Mouse (Mus musculus) forebrain, embryonic 13.5 days (tissue): ENCODE data around the gene Mettl24. TPM values are rescaled to one million over a fixed set of nuclear protein-coding genes. Genes with fewer than 3 reads are reported as not detected.
"Not testable (repeated sequence)": the region's sequence is repeated elsewhere in the genome, so short reads cannot be mapped to it uniquely, and the experiment has no call there.

Source experiments
- ATAC-seq: fragments of 200-750 bp; cut with Nextera tagmentation; 2 replicates; pipeline ENCODE4 v1.8.0; 2017
- H3K27ac ChIP-seq: fragments of 300-500 bp; sonication (generic); 2 replicates; pipeline ENCODE4 v1.5.1; 2015; ENCODE audit warnings: inconsistent platforms, mild to moderate bottlenecking, moderate library complexity
- H3K27me3 ChIP-seq: fragments of 300-500 bp; sonication (generic); 2 replicates; pipeline ENCODE4 v1.6.1; 2015; ENCODE audit warnings: mild to moderate bottlenecking, inconsistent platforms
- H3K36me3 ChIP-seq: fragments of 300-500 bp; sonication (generic); 2 replicates; pipeline ENCODE4 v1.6.1; 2015; ENCODE audit warnings: mild to moderate bottlenecking, inconsistent platforms; ENCODE audit not compliant: poor library complexity, severe bottlenecking
- H3K4me1 ChIP-seq: fragments of 300-500 bp; sonication (generic); 2 replicates; pipeline ENCODE4 v1.6.1; 2015; ENCODE audit warnings: inconsistent platforms
- H3K4me2 ChIP-seq: fragments of 300-500 bp; sonication (generic); 2 replicates; pipeline ENCODE4 v1.6.1; 2015; ENCODE audit warnings: inconsistent platforms, mild to moderate bottlenecking, moderate library complexity
- H3K4me3 ChIP-seq: fragments of 300-500 bp; sonication (generic); 2 replicates; pipeline ENCODE4 v1.5.1; 2015; ENCODE audit warnings: mild to moderate bottlenecking, inconsistent platforms
- H3K9ac ChIP-seq: fragments of 300-500 bp; sonication (generic); 2 replicates; pipeline ENCODE4 v1.6.1; 2015; ENCODE audit warnings: mild to moderate bottlenecking, inconsistent platforms
- H3K9me3 ChIP-seq: fragments of 300-500 bp; sonication (generic); replicated peaks from 2 replicates; pipeline ENCODE4 v1.6.1; 2016; ENCODE audit warnings: inconsistent platforms
- WGBS: fragments of 180-500 bp; shearing (Covaris S2); methylation state at CpG from one replicate; pipeline ENCODE4 v1.1.7; 2015; 5-methylcytosine and 5-hydroxymethylcytosine counted together
- polyA plus RNA-seq: library from polyadenylated mRNA; unstranded; fragments of >200 nt; fragmentation: Nextera tagmentation; extraction: Ambion mirVana; gene quantifications from 2 replicates; pipeline ENCODE4 v1.2.1, GENCODE M21; 2015

Gene Mettl24
- polyA plus RNA-seq, 1 experiment from 2014 or later: 0.21 TPM

DNA sequence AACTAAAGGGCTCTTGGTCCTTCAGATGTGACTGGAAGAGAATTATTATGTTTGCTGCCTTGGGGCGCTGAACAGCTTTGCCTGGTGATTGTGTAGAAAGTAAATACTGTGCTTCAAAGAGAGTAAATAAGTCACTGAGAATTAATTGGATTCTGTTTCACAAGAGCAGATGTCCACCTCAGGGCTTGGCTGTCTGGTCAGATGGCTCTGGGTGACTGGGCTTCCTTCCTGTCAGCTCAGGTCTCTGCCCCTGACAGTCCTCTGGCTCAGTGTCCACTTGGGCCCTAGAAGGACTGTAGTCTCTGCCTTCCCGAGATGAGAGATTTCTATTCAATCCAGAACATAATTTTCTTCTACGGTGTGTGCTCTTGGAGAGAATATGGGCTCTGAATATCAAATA is 70.0 kb downstream of the Mettl24 start:
- Histone ChIP-seq H3K4me1 (peaks cover 9% of the 10 kb centered on the region), H3K9ac (no peak overlapping the region), H3K9me3 (no peaks in the 10 kb centered on the region), H3K27me3 (no peaks in the 10 kb centered on the region), H3K27ac (no peak overlapping the region), H3K4me2 (no peak overlapping the region), H3K36me3 (no peaks in the 10 kb centered on the region), H3K4me3 (no peak overlapping the region)
- WGBS: 71% methylated on average over 3 of the region's 3 CpGs
- ATAC-seq: no peak

DNA sequence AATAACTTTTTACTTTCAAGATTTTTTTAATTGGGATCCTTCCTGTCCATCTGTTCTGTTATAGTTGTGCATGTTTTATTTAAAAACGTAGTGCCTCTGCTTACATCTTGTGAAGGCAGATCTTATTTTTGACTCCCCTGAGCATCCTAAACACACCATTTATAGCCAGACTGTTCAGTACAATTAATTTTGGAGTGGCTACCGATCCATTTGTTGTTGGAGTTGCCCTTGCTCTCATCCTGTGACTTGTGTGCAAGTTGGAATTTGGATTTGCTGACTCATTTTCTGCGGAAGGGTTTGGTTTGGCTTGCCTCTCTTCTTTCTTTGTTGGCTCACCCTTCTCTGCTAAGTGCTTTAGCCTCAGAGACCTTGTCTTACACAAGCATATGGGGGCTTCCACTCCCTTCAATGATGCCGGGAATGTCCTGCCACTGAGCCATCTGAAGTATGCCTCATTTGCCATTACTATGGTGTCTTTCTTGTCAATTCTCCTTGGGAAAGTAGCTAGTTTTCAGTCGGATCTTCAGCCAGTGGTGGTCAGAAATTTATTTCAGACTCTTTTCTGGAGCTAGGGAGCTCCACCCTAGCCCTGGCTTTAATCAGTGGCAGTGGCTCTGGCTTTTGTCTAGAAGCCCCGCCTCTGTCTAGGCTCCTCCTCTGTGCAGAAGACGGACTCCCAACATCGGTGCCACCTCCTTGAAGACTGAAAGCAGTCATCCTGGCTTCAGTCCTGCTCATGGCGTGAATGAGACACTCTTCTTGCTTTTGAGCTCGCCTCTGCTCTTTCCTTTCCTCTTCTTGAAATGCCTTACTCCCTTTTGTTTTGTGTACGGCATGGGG is 75.3 kb downstream of the Mettl24 start:
- H3K4me2 ChIP-seq: no peak overlapping the region
- no peak for ATAC-seq
- H3K36me3 ChIP-seq: no peaks in the 10 kb centered on the region
- 78% methylated on average over 11 of the region's 11 CpGs for WGBS
- H3K4me3 ChIP-seq: no peak overlapping the region
- H3K9ac ChIP-seq: no peak overlapping the region
- H3K27ac ChIP-seq: no peak overlapping the region
- H3K9me3 ChIP-seq: no peaks in the 10 kb centered on the region
- H3K27me3 ChIP-seq: no peaks in the 10 kb centered on the region
- H3K4me1 ChIP-seq: 0 out of 2 replicates have a peak, but pooled peaks cover 10% of the 10 kb centered on the region

GRCm38 (mm10) chr10:40759391-40760194 is 76.5 kb downstream of the Mettl24 start:
- H3K9me3 ChIP-seq, H3K36me3 ChIP-seq, H3K4me2 ChIP-seq, H3K9ac ChIP-seq, H3K27ac ChIP-seq, H3K4me3 ChIP-seq, ATAC-seq, H3K27me3 ChIP-seq: not testable (repeated sequence)
- 0 out of 2 replicates have a peak, but pooled peaks cover 10% of the 10 kb centered on the region for H3K4me1 ChIP-seq
- WGBS: 97% methylated on average over 23 of the region's 23 CpGs

DNA sequence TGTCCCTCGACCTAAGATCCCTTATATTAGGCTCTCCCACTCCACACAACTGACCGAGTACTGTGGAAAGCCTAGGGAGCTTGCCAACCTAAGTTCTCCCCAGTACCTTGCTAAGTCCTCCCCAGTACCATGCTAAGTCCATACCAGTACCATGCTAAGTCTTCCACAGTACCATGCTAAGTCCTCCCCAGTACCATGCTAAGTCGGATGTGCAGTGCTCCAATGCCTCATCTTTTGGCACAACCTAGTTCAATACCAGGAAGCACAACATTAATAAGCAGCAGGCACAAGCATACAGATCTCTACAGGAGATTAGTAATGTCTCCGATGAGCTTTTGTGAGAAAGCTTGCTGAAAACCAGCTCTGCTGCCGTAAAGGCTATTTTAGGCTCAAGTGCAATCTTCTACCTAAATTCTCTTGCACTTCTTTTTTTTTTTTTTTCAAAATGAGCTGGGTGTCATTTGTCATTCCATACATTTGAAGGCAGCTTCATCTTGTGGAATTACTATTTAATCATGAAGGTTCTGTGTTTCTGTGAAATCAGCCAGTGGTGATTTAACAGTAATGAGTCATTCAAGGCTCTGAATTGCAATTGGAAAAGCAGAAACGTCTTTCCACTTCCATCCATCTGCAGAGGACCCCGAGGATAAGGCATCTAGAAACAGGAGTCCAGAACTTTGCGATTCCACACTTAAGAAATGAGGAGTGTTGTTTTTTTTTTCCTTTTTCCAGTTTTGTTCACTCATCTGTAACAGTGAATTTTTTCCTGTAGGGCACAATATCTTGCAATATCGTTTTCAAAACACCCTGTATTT is 77.3 kb downstream of the Mettl24 start:
- no peak overlapping the region for H3K27ac ChIP-seq
- H3K27me3 ChIP-seq: no peaks in the 10 kb centered on the region
- no peaks in the 10 kb centered on the region for H3K36me3 ChIP-seq
- H3K4me3 ChIP-seq: no peak overlapping the region
- 0 out of 2 replicates have a peak, but pooled peaks cover 10% of the 10 kb centered on the region for H3K4me1 ChIP-seq
- whole genome bisulfite sequencing: 87% methylated on average over 9 of the region's 9 CpGs
- no peak overlapping the region for H3K4me2 ChIP-seq
- no peaks in the 10 kb centered on the region for H3K9me3 ChIP-seq
- no peak overlapping the region for H3K9ac ChIP-seq
- ATAC-seq: no peak

DNA sequence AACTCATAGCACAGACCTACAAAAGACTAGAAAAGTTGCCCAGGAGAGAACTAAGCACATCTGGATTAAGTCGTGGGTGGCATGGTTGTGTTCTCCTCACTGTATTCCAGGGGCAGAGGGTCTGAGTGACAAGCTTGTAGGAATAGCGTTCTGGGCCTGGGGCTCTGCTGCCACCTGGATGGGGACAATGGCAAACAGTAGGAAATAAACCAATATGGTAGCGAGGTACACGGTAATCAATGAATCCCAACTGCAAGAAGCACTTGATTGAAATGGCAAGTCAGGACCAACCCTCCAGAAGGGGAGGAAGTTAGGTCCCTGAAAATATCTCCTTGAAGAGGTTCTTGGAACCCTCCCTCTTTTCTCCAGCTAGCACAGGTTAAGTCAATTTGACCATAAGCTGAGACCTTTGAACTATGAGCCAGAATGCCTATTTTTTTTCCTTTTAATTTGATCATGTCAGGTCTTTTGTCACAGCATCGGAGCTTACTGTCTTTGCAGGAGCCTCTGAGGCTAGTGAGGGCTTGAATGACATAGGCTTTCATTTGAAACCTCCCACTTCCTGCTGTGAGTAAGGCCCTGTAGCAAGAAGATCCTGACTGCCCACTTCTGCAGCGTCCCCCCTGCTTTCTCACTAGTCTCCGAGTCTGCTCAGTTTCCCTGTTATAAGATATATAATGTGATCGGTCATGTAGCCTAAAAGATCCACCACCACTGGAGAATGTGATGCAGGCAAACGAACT is 78.1 kb downstream of the Mettl24 start:
- Histone ChIP-seq H3K4me3 (no peak overlapping the region), H3K36me3 (no peaks in the 10 kb centered on the region), H3K4me2 (no peak overlapping the region), H3K27ac (no peak overlapping the region), H3K4me1 (0 out of 2 replicates have a peak, but pooled peaks cover 10% of the 10 kb centered on the region), H3K9ac (no peak overlapping the region), H3K27me3 (no peaks in the 10 kb centered on the region), H3K9me3 (no peaks in the 10 kb centered on the region)
- ATAC-seq: no peak
- 67% methylated on average over 9 of the region's 9 CpGs for WGBS

GRCm38 (mm10) chr10:40762624-40763023 is 79.5 kb downstream of the Mettl24 start:
- peak; percentile 79 for ATAC-seq
- no peak overlapping the region for H3K27ac ChIP-seq
- H3K9me3 ChIP-seq: no peaks in the 10 kb centered on the region
- 0 out of 2 replicates have a peak, but pooled peaks cover 10% of the 10 kb centered on the region for H3K4me1 ChIP-seq
- no peaks in the 10 kb centered on the region for H3K27me3 ChIP-seq
- no peak overlapping the region for H3K4me3 ChIP-seq
- H3K9ac ChIP-seq: no peak overlapping the region
- WGBS: 61% methylated on average over 6 of the region's 6 CpGs
- H3K36me3 ChIP-seq: no peaks in the 10 kb centered on the region
- no peak overlapping the region for H3K4me2 ChIP-seq

DNA sequence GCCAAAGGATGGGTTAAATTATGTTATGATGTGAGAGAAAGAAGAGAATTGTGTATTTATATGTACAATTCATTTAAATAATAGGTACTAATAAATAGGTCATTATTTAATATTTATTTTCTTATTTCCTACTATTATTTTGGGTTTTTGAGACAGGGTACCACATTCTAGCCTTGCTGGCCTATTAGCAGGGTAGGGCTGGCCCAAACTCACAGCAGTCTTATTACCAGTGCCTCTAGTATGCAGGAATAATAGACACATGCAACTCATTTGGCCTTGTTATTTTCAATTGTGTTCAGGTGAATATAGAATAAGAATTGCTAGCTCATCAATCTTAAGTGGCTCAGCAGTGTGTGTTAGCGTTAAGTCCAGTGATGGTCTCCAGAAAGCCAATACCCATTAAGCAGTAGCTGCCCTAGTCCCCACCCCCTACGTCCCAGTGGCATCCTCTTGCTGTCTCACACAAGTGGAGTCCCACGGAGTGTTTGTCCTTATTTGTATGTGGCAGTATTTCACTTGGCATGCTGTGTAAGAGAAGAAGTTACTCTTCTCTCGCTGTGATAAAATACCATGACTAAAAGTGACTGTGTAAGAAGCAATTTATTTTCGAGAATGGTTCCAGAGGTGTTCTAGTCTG is 80.1 kb downstream of the Mettl24 start:
- 78% methylated on average over 5 of the region's 5 CpGs for WGBS
- no peak overlapping the region for H3K4me3 ChIP-seq
- no peaks in the 10 kb centered on the region for H3K9me3 ChIP-seq
- H3K4me1 ChIP-seq: 0 out of 2 replicates have a peak, but pooled peaks cover 10% of the 10 kb centered on the region
- H3K4me2 ChIP-seq: no peak overlapping the region
- no peak overlapping the region for H3K9ac ChIP-seq
- H3K36me3 ChIP-seq: no peaks in the 10 kb centered on the region
- H3K27me3 ChIP-seq: no peaks in the 10 kb centered on the region
- ATAC-seq: 0 out of 2 replicates have a peak, but pooled peaks have one; percentile 38
- no peak overlapping the region for H3K27ac ChIP-seq

DNA sequence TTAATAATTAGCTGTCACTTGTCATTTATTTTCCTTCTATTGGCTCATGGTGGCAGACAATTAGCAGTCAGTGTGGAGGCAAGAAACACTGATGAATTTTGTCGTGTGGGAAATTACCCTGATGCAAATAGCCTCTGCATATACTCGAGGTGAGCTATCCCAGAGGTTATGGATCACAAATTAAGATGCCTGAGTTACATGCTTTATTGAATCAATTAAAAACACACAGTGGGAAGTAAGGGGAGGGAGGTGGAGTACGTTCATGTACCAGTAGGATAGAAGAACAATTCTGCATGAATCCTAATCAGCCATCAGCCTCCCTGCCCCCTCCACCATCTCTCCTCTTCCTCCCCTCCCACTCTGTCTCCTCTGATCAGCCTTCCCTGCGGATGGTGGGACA is 89.2 kb downstream of the Mettl24 start:
- H3K27ac ChIP-seq: no peak overlapping the region; the same call in 1 of the 2 replicates
- ATAC-seq: 0 out of 2 replicates have a peak, but pooled peaks have one; percentile 27
- no peak overlapping the region for H3K9ac ChIP-seq
- no peaks in the 10 kb centered on the region for H3K9me3 ChIP-seq
- no peak overlapping the region for H3K4me2 ChIP-seq
- peaks cover 8% of the 10 kb centered on the region for H3K4me1 ChIP-seq
- H3K27me3 ChIP-seq: no peaks in the 10 kb centered on the region
- 32% methylated on average over 4 of the region's 4 CpGs for WGBS
- no peaks in the 10 kb centered on the region for H3K36me3 ChIP-seq
- no peak overlapping the region for H3K4me3 ChIP-seq

DNA sequence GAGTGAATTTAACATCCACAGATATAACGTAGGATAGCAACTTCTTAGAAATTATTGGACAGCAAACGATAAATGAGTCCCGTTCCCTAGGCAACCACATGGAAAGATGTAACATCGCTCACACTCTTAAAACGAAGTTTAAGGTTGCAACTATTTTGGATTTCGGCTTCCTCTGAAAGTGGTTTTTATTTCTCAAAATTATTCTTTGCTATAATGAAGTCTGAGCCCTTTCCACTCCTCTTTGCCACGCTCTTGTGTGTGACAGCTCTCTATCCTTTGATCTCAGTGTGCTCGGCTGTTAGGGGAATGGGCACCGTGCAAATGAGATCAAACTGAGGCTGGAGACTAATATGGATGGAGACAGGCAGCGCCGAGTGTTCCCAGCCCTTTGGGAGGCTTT is 92.1 kb downstream of the Mettl24 start:
- Histone ChIP-seq H3K4me2 (no peak overlapping the region), H3K9me3 (no peaks in the 10 kb centered on the region), H3K27ac (no peak overlapping the region), H3K36me3 (no peaks in the 10 kb centered on the region), H3K27me3 (no peaks in the 10 kb centered on the region), H3K9ac (no peak overlapping the region), H3K4me1 (peaks cover 8% of the 10 kb centered on the region), H3K4me3 (no peak overlapping the region)
- 59% methylated on average over 11 of the region's 11 CpGs for WGBS
- no peak for ATAC-seq

GRCm38 (mm10) chr10:40775655-40776054 is 92.6 kb downstream of the Mettl24 start:
- no peak overlapping the region for H3K4me3 ChIP-seq
- H3K4me1 ChIP-seq: peaks cover 8% of the 10 kb centered on the region
- H3K27me3 ChIP-seq: no peaks in the 10 kb centered on the region
- no peak for ATAC-seq
- no peaks in the 10 kb centered on the region for H3K36me3 ChIP-seq
- H3K9me3 ChIP-seq: no peaks in the 10 kb centered on the region
- 90% methylated on average over 4 of the region's 4 CpGs for WGBS
- no peak overlapping the region for H3K27ac ChIP-seq
- H3K4me2 ChIP-seq: no peak overlapping the region
- H3K9ac ChIP-seq: no peak overlapping the region

- no peaks in the 10 kb centered on the region for H3K9me3 ChIP-seq
- WGBS: 70% methylated on average over 2 of the region's 2 CpGs
These were observed 94.1 kb downstream of the Mettl24 start for GRCm38 (mm10) chr10:40777171-40777570.

More at GRCm38 (mm10) chr10:40777171-40777570, 94.1 kb downstream of the Mettl24 start:
- H3K4me1 ChIP-seq: peaks cover 7% of the 10 kb centered on the region
- H3K36me3 ChIP-seq: no peaks in the 10 kb centered on the region
- no peak overlapping the region for H3K4me3 ChIP-seq
- H3K27me3 ChIP-seq: no peaks in the 10 kb centered on the region
- H3K27ac ChIP-seq: no peak overlapping the region
- ATAC-seq: no peak
- H3K4me2 ChIP-seq: no peak overlapping the region
- H3K9ac ChIP-seq: no peak overlapping the region
